Mouse (Mus musculus) hindbrain, embryonic 15.5 days (tissue): ENCODE data around the gene Krtdap. TPM values are rescaled to one million over a fixed set of nuclear protein-coding genes. Genes with fewer than 3 reads are reported as not detected.
A peak's percentile ranks its signal among the peaks of the same experiment; 100 is the strongest.
"Not testable (repeated sequence)": the region's sequence is repeated elsewhere in the genome, so short reads cannot be mapped to it uniquely, and the experiment has no call there.

Experiments
- ATAC-seq: fragments of 200-750 bp; cut with Nextera tagmentation; 2 replicates; pipeline ENCODE4 v1.8.0; 2017; ENCODE audit warnings: low read depth, moderate number of reproducible peaks, moderate TSS enrichment; ENCODE audit not compliant: low FRiP score
- H3K27ac ChIP-seq: fragments of 300-500 bp; sonication (generic); replicated peaks from 2 replicates; pipeline ENCODE4 v1.5.1; 2015; ENCODE audit warnings: mild to moderate bottlenecking, inconsistent platforms
- H3K27me3 ChIP-seq: fragments of 300-500 bp; sonication (generic); 2 replicates; pipeline ENCODE4 v1.6.1; 2015; ENCODE audit warnings: control low read depth, inconsistent platforms
- H3K36me3 ChIP-seq: fragments of 300-500 bp; sonication (generic); 2 replicates; pipeline ENCODE4 v1.6.1; 2015; ENCODE audit warnings: control low read depth, inconsistent platforms
- H3K4me1 ChIP-seq: fragments of 300-500 bp; sonication (generic); replicated peaks from 2 replicates; pipeline ENCODE4 v1.6.1; 2015; ENCODE audit warnings: control low read depth, inconsistent platforms
- H3K4me2 ChIP-seq: fragments of 300-500 bp; sonication (generic); 2 replicates; pipeline ENCODE4 v1.6.1; 2015; ENCODE audit warnings: moderate library complexity, mild to moderate bottlenecking, inconsistent platforms
- H3K4me3 ChIP-seq: fragments of 300-500 bp; sonication (generic); 2 replicates; pipeline ENCODE4 v1.5.1; 2015; ENCODE audit warnings: mild to moderate bottlenecking, inconsistent platforms
- H3K9ac ChIP-seq: fragments of 300-500 bp; sonication (generic); 2 replicates; pipeline ENCODE4 v1.6.1; 2015; ENCODE audit warnings: inconsistent platforms
- H3K9me3 ChIP-seq: fragments of 300-500 bp; sonication (generic); 2 replicates; pipeline ENCODE4 v1.6.1; 2016; ENCODE audit warnings: control low read depth, inconsistent platforms
- WGBS: fragments of 180-500 bp; shearing (Covaris S2); methylation state at CpG from one replicate; pipeline ENCODE4 v1.1.7; 2015; 5-methylcytosine and 5-hydroxymethylcytosine counted together
- polyA plus RNA-seq: library from polyadenylated mRNA; unstranded; fragments of >200 nt; fragmentation: Nextera tagmentation; extraction: Ambion mirVana; gene quantifications from 2 replicates; pipeline ENCODE4 v1.2.1, GENCODE M21; 2015

Gene Krtdap
- polyA plus RNA-seq: 0.52 and 2.8 TPM in 2 replicates

DNA sequence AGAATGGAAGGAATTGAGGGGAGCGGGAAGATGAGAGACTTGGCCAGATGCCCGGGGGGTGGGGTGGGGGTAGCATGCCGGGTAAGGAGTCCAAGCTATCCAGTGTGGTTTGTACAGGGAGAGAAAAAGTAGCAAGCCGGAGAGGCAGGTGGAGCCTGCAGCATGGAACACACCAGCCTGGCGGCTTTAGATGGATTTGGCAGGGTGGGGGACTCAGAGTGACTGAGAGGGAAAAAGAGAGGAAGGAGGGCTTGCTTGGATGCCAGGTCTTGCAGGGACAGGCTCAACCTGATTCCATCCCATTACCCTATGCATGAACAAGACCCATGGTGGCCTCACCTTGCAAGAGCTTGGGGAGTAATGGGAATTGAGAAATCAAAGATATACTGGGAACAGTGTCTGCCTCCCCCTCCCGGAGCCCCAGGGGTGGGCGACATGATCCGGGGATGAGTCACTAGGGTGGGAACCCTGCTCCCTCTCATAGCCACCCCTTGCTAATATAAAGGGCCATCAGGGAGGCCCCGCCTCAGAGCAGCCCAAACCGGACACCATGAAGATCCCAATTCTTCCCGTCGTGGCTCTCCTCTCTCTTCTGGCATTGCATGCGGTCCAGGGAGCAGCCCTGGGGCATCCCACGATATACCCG is at the start of gene Krtdap:
Gene Krtdap (plus strand): TSS at position 520 of the 646 bp plus-strand sequence.
- no peak for ATAC-seq
- no peak within 1 kb of the TSS for H3K9ac ChIP-seq
- H3K4me1 ChIP-seq: peaks cover 9% of the 10 kb centered on the region
- H3K4me2 ChIP-seq: no peak within 1 kb of the TSS
- WGBS: 53% methylated on average over 15 of the region's 15 CpGs
- no peaks in the 10 kb centered on the region for H3K27me3 ChIP-seq
- no peak within 1 kb of the TSS for H3K27ac ChIP-seq
- H3K36me3 ChIP-seq: no peaks in the 10 kb centered on the region
- H3K9me3 ChIP-seq: no peaks in the 10 kb centered on the region
- no peak within 1 kb of the TSS for H3K4me3 ChIP-seq

- not testable (repeated sequence) for H3K27ac ChIP-seq, H3K4me2 ChIP-seq, H3K9me3 ChIP-seq, H3K4me3 ChIP-seq, H3K36me3 ChIP-seq, ATAC-seq, H3K27me3 ChIP-seq, H3K4me1 ChIP-seq, H3K9ac ChIP-seq
- whole genome bisulfite sequencing: 89% methylated on average over 2 of the region's 2 CpGs
Observed at GRCm38 (mm10) chr7:30742570-30742969, 45.1 kb upstream of the Krtdap start.

DNA sequence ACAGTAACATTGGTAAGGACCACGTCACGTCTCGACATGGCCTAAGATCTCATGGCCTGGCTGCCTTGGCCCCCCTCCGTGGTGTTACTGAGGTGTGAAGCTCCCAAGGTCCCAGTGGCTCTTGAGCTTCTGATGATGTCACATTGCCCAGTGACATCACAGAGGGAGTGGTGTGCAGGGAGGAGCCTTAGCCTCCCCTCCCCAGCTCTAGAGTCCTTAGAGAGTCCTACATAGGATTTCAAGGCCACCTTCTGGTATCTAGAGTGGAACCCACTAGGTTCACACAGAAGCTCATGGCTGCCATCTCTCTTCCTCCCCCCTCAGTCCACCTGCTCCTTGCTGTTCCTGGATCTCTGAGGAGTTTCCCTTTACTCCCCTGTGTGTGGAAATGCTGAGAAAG is 44.1 kb upstream of the Krtdap start, which contains the start of gene Gapdhs:
Gene Gapdhs (minus strand): TSS at position 65 of the 400 bp plus-strand sequence.
- not testable (repeated sequence) for H3K36me3 ChIP-seq, H3K4me3 ChIP-seq, H3K4me2 ChIP-seq, H3K4me1 ChIP-seq, H3K27me3 ChIP-seq, H3K9ac ChIP-seq, H3K27ac ChIP-seq, H3K9me3 ChIP-seq
- WGBS: 78% methylated on average over 3 of the region's 4 CpGs
- peak; percentile 35; the same call in 1 of the 2 replicates for ATAC-seq

DNA sequence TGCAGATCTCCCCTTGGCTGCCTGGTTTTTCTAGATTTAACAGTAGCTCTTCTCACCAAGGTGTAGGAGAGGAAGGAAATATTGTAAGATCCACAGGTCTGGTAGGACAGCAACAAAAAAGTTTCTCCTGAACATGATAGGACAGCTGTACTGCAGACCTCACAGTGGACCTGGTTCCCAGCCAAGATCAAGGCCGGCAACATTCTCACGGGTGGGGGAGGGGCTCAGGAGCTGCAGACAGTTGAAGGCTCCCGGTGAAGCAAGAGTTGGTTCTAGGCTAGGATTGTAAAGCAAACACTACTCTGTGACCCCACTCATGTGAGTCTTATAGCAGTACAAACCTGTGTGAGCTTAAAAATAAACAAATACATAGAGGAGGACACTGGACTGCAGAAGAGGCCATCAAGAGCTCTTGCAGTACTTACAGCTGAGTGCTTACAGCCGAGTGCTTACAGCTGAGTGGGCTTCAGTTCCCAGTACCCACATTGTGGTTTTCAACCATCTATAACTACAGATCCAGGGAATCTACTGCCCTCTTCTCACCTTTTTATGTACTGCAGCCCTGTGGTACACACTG is 43.6 kb upstream of the Krtdap start:
- 48% methylated on average over 4 of the region's 4 CpGs for WGBS
- Histone ChIP-seq H3K4me1 (no peaks in the 10 kb centered on the region), H3K36me3 (no peaks in the 10 kb centered on the region), H3K4me3 (no peak overlapping the region), H3K9ac (no peak overlapping the region), H3K27ac (no peak overlapping the region), H3K27me3 (no peaks in the 10 kb centered on the region), H3K4me2 (no peak overlapping the region), H3K9me3 (no peaks in the 10 kb centered on the region)
- ATAC-seq: no peak

- 90% methylated on average over 7 of the region's 7 CpGs for WGBS
- Histone ChIP-seq H3K27ac (no peak overlapping the region), H3K4me1 (no peaks in the 10 kb centered on the region), H3K9ac (no peak overlapping the region), H3K9me3 (no peaks in the 10 kb centered on the region), H3K36me3 (no peaks in the 10 kb centered on the region), H3K27me3 (no peaks in the 10 kb centered on the region), H3K4me2 (no peak overlapping the region), H3K4me3 (no peak overlapping the region)
- no peak for ATAC-seq
Observed at GRCm38 (mm10) chr7:30747525-30748204, 40.0 kb upstream of the Krtdap start.

DNA sequence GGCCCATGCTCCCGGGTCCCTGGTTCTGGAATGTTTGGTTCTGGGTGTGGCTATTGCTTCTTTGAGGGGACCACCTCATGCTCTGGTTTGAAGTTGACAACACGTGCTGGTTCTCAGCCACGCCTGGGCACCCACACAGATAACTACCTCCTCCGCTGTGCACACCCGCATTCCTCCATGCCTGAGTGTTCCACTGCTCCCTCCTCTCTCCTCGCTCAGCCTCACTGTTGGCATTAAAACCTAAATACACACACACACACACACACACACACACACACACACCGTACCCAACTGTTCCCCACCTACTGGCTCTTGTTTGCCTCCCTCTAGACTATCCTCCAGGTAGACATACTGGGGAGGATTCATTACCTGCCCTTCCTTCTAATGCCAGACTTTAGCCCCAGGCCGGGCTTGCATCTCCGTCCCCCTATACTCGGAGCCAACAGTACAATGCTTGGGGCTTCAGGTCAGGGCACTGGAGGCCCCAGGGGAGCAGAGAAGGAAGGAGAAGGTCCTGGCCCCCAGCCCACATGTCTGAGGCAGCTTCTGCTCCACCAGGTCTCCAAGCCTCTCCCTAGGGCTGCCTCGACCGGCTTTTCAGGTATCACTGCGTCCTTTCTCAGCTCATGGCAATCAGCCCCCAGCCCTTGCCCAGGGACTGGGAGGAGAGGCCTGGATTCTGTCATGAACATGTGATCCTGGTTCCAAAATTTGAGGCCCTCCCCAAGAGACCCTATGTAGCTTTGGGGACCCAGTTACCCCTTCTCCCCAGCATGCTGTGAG is 37.7 kb upstream of the Krtdap start:
- no peak for ATAC-seq
- Histone ChIP-seq H3K27ac (no peak overlapping the region), H3K4me1 (no peaks in the 10 kb centered on the region), H3K27me3 (no peaks in the 10 kb centered on the region), H3K9ac (no peak overlapping the region), H3K4me2 (no peak overlapping the region), H3K9me3 (no peaks in the 10 kb centered on the region), H3K4me3 (no peak overlapping the region), H3K36me3 (peaks cover 9% of the 10 kb centered on the region)
- 91% methylated on average over 13 of the region's 13 CpGs for WGBS

GRCm38 (mm10) chr7:30751086-30751669 is 36.5 kb upstream of the Krtdap start, which contains the start of gene Sbsn:
TSS of gene Sbsn (plus strand) at chr7:30751471.
- 69% methylated on average over 5 of the region's 5 CpGs for WGBS
- H3K9ac ChIP-seq: no peak within 1 kb of the TSS
- H3K36me3 ChIP-seq: peaks cover 19% of the 10 kb centered on the region
- H3K4me3 ChIP-seq: no peak within 1 kb of the TSS
- H3K4me2 ChIP-seq: no peak within 1 kb of the TSS
- H3K9me3 ChIP-seq: no peaks in the 10 kb centered on the region
- H3K27ac ChIP-seq: no peak within 1 kb of the TSS
- ATAC-seq: no peak
- no peaks in the 10 kb centered on the region for H3K4me1 ChIP-seq
- H3K27me3 ChIP-seq: no peaks in the 10 kb centered on the region

DNA sequence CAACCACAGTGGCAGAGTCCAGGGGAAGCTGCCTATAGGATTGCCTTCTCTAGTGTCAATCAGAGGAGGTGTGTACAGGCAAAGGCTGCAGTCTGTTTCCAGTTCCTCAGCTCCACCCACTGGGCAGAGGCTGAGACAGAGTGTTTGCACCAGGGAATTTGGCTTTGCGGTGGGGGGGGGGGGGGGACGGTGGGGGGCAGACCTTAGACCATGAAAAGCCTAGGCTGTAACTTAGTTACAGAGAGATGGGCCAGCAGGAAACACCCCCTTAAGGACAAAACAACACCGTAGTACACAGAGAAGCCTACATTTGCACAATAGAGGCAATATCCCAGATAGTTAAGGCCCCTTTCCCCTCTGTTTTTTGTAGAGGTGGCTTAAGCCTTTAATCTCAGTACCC is 30.7 kb upstream of the Krtdap start:
- WGBS: 70% methylated on average over 3 of the region's 3 CpGs

DNA sequence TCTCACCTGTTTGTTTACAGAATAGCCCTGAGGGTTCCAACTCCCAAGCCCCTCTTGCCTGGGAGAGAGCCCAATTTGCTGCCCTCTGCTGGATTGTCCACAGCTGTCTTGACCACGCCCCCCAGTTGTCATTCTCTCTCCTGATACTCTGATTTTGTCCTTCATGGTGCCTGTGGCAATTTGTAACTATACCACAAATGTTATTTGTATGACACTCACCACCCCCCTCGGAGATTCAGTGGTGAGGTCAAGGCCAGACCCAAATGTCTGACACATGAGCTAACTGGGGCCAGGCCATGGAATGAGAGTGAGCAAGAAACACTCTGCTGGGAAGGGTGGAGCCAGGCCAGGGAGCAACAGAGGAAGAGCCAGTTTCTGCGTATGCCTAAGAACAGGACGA is 28.8 kb upstream of the Krtdap start:
- H3K36me3 ChIP-seq: peaks cover 26% of the 10 kb centered on the region
- no peak overlapping the region for H3K4me3 ChIP-seq
- H3K9ac ChIP-seq: no peak overlapping the region
- H3K4me1 ChIP-seq: no peaks in the 10 kb centered on the region
- H3K4me2 ChIP-seq: no peak overlapping the region
- H3K27ac ChIP-seq: no peak overlapping the region
- no peaks in the 10 kb centered on the region for H3K9me3 ChIP-seq
- 0 out of 2 replicates have a peak, but pooled peaks have one; percentile 66 for ATAC-seq
- H3K27me3 ChIP-seq: no peaks in the 10 kb centered on the region
- WGBS: 41% methylated on average over 4 of the region's 4 CpGs

More for the DNA sequence above, 30.7 kb upstream of the Krtdap start:
- no peaks in the 10 kb centered on the region for H3K9me3 ChIP-seq
- no peak overlapping the region for H3K9ac ChIP-seq
- no peak for ATAC-seq
- H3K36me3 ChIP-seq: peaks cover 26% of the 10 kb centered on the region
- H3K4me2 ChIP-seq: no peak overlapping the region
- no peak overlapping the region for H3K27ac ChIP-seq
- H3K27me3 ChIP-seq: no peaks in the 10 kb centered on the region
- no peaks in the 10 kb centered on the region for H3K4me1 ChIP-seq
- no peak overlapping the region for H3K4me3 ChIP-seq

- H3K4me1 ChIP-seq: no peaks in the 10 kb centered on the region
- no peaks in the 10 kb centered on the region for H3K27me3 ChIP-seq
- 80% methylated on average over 4 of the region's 4 CpGs for WGBS
- no peak for ATAC-seq
- H3K9me3 ChIP-seq: no peaks in the 10 kb centered on the region
- no peaks in the 10 kb centered on the region for H3K36me3 ChIP-seq
- H3K27ac ChIP-seq: no peak overlapping the region
- H3K9ac ChIP-seq: no peak overlapping the region
- H3K4me2 ChIP-seq: no peak overlapping the region
- no peak overlapping the region for H3K4me3 ChIP-seq
Observed at GRCm38 (mm10) chr7:30761769-30762352, 25.8 kb upstream of the Krtdap start.

GRCm38 (mm10) chr7:30763456-30763855 is 24.2 kb upstream of the Krtdap start, which contains the start of gene Dmkn:
TSS of gene Dmkn (plus strand) at chr7:30763756.
- WGBS: 53% methylated on average over 5 of the region's 5 CpGs
- no peak within 1 kb of the TSS for H3K27ac ChIP-seq
- no peak for ATAC-seq
- H3K4me1 ChIP-seq: no peaks in the 10 kb centered on the region
- H3K4me2 ChIP-seq: no peak within 1 kb of the TSS
- H3K9ac ChIP-seq: no peak within 1 kb of the TSS
- no peaks in the 10 kb centered on the region for H3K9me3 ChIP-seq
- H3K27me3 ChIP-seq: no peaks in the 10 kb centered on the region
- H3K4me3 ChIP-seq: no peak within 1 kb of the TSS
- no peaks in the 10 kb centered on the region for H3K36me3 ChIP-seq
